Mouse (Mus musculus): Measurements from ENCODE around the gene Cacna2d1. TPM values are rescaled to one million over a fixed set of nuclear protein-coding genes. Genes with fewer than 3 reads are reported as not detected.

Gene Cacna2d1
- polyA plus RNA-seq, 1 experiment from 2014 or later: 44.3 TPM

- H3K9ac ChIP-seq: no peak overlapping the region
- H3K36me3 ChIP-seq: no peaks in the 10 kb centered on the region
- no peak overlapping the region for H3K4me3 ChIP-seq
- H3K4me1 ChIP-seq (replicated peaks): peaks cover 3% of the 10 kb centered on the region; the same call in 1 of the 2 replicates
- 50% methylated on average over 3 of the region's 3 CpGs for WGBS
- no peak overlapping the region for H3K27ac ChIP-seq (replicated peaks)
- no peaks in the 10 kb centered on the region for H3K9me3 ChIP-seq
- no peak for ATAC-seq (ENCODE audit: low read depth)
- H3K27me3 ChIP-seq: no peaks in the 10 kb centered on the region
- H3K4me2 ChIP-seq: no peak overlapping the region
These were observed 253.4 kb downstream of the Cacna2d1 start for GRCm38 (mm10) chr5:16187931-16188330.

GRCm38 (mm10) chr5:16189878-16190277, 255.4 kb downstream of the Cacna2d1 start:
- no peaks in the 10 kb centered on the region for H3K9me3 ChIP-seq
- peaks cover 3% of the 10 kb centered on the region; the same call in 1 of the 2 replicates for H3K4me1 ChIP-seq (replicated peaks)
- no peaks in the 10 kb centered on the region for H3K27me3 ChIP-seq
- no peak overlapping the region for H3K9ac ChIP-seq
- 70% methylated on average over 4 of the region's 4 CpGs for WGBS
- H3K36me3 ChIP-seq: no peaks in the 10 kb centered on the region
- H3K27ac ChIP-seq (replicated peaks): no peak overlapping the region
- no peak for ATAC-seq (ENCODE audit: low read depth)
- H3K4me3 ChIP-seq: no peak overlapping the region
- no peak overlapping the region for H3K4me2 ChIP-seq

- Histone ChIP-seq H3K4me2 (no peak overlapping the region), H3K9me3 (no peaks in the 10 kb centered on the region), H3K36me3 (no peaks in the 10 kb centered on the region), H3K4me3 (no peak overlapping the region), H3K27ac (replicated peaks) (no peak overlapping the region), H3K27me3 (no peaks in the 10 kb centered on the region), H3K9ac (no peak overlapping the region), H3K4me1 (replicated peaks) (no peaks in the 10 kb centered on the region)
- WGBS: 87% methylated on average over 3 of the region's 3 CpGs
- no peak for ATAC-seq (ENCODE audit: low read depth)
These were observed 256.7 kb downstream of the Cacna2d1 start for GRCm38 (mm10) chr5:16191165-16191564.

- Histone ChIP-seq H3K27ac (replicated peaks) (no peak overlapping the region), H3K4me3 (no peak overlapping the region), H3K9ac (no peak overlapping the region), H3K9me3 (no peaks in the 10 kb centered on the region), H3K4me2 (no peak overlapping the region), H3K4me1 (replicated peaks) (no peaks in the 10 kb centered on the region), H3K36me3 (no peaks in the 10 kb centered on the region), H3K27me3 (no peaks in the 10 kb centered on the region)
- peak; percentile 72; the same call in 1 of the 2 replicates for ATAC-seq (ENCODE audit: low read depth)
- 47% methylated on average over 2 of the region's 2 CpGs for WGBS
These were observed 265.3 kb downstream of the Cacna2d1 start for GRCm38 (mm10) chr5:16199816-16200215.

DNA sequence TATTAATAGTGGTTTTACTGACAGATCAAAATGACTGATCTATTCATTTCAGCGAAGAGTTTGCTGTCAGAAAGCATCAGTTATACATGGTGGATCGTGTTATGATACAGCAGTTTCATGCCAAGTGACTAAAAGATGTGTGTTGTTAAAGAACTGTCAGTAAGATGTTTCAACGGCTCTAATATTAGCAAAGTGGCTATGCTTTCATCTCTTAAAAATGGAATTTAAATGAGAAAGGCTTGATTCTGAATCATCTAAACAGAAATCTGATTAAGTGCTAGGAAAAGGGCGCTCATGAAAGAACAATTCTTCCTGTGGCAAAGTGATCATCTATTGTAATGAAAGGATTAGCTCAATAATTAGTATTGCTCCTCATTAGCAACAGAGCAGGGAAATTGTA, 287.5 kb downstream of the Cacna2d1 start:
- Histone ChIP-seq H3K4me2 (no peak overlapping the region), H3K4me1 (replicated peaks) (no peaks in the 10 kb centered on the region), H3K9me3 (no peaks in the 10 kb centered on the region), H3K9ac (no peak overlapping the region), H3K27me3 (no peaks in the 10 kb centered on the region), H3K36me3 (no peaks in the 10 kb centered on the region), H3K4me3 (no peak overlapping the region), H3K27ac (replicated peaks) (no peak overlapping the region)
- WGBS: 76% methylated on average over 4 of the region's 4 CpGs
- ATAC-seq (ENCODE audit: low read depth): no peak

DNA sequence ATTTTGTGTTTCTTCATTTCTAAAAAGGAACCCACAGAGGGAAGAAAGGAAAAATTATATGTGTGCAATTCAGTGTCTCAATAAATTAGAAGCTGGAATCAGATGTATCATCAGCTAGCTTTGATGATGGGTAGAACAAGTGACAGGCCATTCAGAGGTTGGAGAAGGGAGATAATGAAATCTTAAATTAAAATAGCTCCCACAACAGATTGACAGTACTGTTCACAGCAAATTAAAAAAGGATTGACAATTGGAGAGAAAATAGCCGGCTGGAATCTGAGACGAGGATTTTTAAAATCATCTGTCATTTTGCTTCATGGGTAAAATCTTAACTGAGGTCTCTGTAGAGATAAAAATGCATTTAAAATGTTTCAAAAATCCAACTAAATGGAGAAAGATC, 290.9 kb downstream of the Cacna2d1 start:
- Histone ChIP-seq H3K36me3 (no peaks in the 10 kb centered on the region), H3K4me2 (no peak overlapping the region), H3K27ac (replicated peaks) (no peak overlapping the region), H3K27me3 (no peaks in the 10 kb centered on the region), H3K9me3 (no peaks in the 10 kb centered on the region), H3K4me1 (replicated peaks) (no peaks in the 10 kb centered on the region), H3K9ac (no peak overlapping the region), H3K4me3 (no peak overlapping the region)
- ATAC-seq (ENCODE audit: low read depth): no peak
- 44% methylated on average over 2 of the region's 2 CpGs for WGBS

DNA sequence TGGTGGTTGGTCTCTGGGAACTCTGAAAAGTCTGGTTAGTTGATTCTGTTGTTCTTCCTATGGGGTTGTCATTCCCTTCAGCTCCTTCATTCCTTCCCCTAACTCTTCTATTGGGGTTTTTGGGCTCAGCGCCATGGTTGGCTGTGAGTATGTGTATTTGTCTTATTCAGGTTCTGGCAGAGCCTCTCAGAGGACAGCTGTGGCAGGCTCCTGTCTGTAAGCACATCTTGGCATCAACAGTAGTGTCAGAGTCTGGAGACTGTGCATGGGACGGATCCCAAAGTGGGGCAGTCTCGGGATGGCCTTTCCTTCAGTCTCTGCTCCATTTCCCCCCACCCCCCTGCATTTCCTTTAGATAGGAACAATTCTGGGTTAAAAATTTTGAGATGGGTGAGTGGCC, 294.9 kb downstream of the Cacna2d1 start:
- 0 out of 2 replicates have a peak, but pooled peaks have one; percentile 40 for ATAC-seq (ENCODE audit: low read depth)
- Histone ChIP-seq H3K27ac (replicated peaks) (no peak overlapping the region), H3K4me1 (replicated peaks) (peaks cover 7% of the 10 kb centered on the region; the same call in 1 of the 2 replicates), H3K4me3 (no peak overlapping the region), H3K4me2 (no peak overlapping the region), H3K27me3 (no peaks in the 10 kb centered on the region), H3K9ac (no peak overlapping the region), H3K9me3 (no peaks in the 10 kb centered on the region), H3K36me3 (no peaks in the 10 kb centered on the region)
- WGBS: 86% methylated on average over 3 of the region's 3 CpGs

DNA sequence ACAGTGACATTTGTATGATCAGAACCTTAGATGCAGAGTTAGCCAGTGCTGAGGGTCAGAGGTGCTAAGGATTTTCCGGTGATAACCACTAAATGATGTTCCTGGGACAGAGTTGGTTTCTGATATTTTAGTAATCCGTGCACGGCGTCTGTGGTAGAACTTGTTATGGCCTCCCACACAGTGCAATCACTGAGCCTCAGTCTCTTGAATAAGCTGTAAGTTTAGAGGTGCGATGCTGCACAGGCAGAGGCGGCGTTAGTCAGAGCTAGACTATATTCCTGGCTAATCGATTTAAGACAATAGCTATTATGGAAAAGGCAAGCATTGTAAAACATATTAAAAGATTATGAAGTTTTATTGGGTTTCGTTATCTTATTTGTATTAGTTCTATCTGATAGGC, 297.0 kb downstream of the Cacna2d1 start:
- Histone ChIP-seq H3K27me3 (no peaks in the 10 kb centered on the region), H3K27ac (replicated peaks) (no peak overlapping the region), H3K36me3 (no peaks in the 10 kb centered on the region), H3K4me1 (replicated peaks) (peaks cover 21% of the 10 kb centered on the region), H3K9ac (no peak overlapping the region), H3K4me3 (no peak overlapping the region), H3K9me3 (no peaks in the 10 kb centered on the region), H3K4me2 (no peak overlapping the region)
- ATAC-seq (ENCODE audit: low read depth): no peak
- 89% methylated on average over 9 of the region's 9 CpGs for WGBS

- Histone ChIP-seq H3K9ac (no peak overlapping the region), H3K36me3 (no peaks in the 10 kb centered on the region), H3K27me3 (no peaks in the 10 kb centered on the region), H3K27ac (replicated peaks) (peak overlapping the region; percentile 39; the same call in 1 of the 2 replicates), H3K4me2 (no peak overlapping the region), H3K4me1 (replicated peaks) (peaks cover 29% of the 10 kb centered on the region), H3K4me3 (no peak overlapping the region), H3K9me3 (no peaks in the 10 kb centered on the region)
- 47% methylated on average over 6 of the region's 6 CpGs for WGBS
- no peak for ATAC-seq (ENCODE audit: low read depth)
These were observed 300.4 kb downstream of the Cacna2d1 start for GRCm38 (mm10) chr5:16234891-16235290.

DNA sequence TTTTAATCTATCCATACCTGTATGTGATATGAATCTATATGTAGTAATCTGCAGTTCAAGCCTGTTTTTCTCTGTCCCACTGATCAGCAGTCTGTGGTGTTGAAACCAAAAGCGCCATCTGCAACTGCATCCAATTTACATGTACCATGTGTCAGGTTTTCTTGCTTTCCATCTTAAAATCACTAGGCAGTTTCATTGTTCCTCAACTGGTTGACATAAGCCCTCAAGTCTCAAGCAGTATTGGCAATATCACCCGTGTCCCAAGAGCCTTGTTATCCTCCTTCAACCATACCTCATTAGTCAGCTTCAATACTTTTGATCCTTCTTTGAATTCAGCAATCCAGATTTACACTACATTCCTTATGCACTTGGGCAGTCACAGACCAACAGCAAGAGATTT, 301.4 kb downstream of the Cacna2d1 start:
- Histone ChIP-seq H3K4me1 (replicated peaks) (peaks cover 29% of the 10 kb centered on the region), H3K4me3 (no peak overlapping the region), H3K27ac (replicated peaks) (peak overlapping the region; percentile 15; the same call in 1 of the 2 replicates), H3K27me3 (no peaks in the 10 kb centered on the region), H3K9me3 (no peaks in the 10 kb centered on the region), H3K4me2 (no peak overlapping the region), H3K36me3 (no peaks in the 10 kb centered on the region), H3K9ac (no peak overlapping the region)
- ATAC-seq (ENCODE audit: low read depth): no peak
- 78% methylated on average over 2 of the region's 2 CpGs for WGBS

GRCm38 (mm10) chr5:16236608-16237007, 302.1 kb downstream of the Cacna2d1 start:
- no peak for ATAC-seq (ENCODE audit: low read depth)
- Histone ChIP-seq H3K27ac (replicated peaks) (0 out of 2 replicates have a peak overlapping the region, but pooled peaks have one; percentile 23), H3K27me3 (no peaks in the 10 kb centered on the region), H3K36me3 (no peaks in the 10 kb centered on the region), H3K9me3 (no peaks in the 10 kb centered on the region), H3K9ac (no peak overlapping the region), H3K4me1 (replicated peaks) (peaks cover 29% of the 10 kb centered on the region), H3K4me3 (no peak overlapping the region), H3K4me2 (no peak overlapping the region)
- WGBS: 61% methylated on average over 4 of the region's 4 CpGs

DNA sequence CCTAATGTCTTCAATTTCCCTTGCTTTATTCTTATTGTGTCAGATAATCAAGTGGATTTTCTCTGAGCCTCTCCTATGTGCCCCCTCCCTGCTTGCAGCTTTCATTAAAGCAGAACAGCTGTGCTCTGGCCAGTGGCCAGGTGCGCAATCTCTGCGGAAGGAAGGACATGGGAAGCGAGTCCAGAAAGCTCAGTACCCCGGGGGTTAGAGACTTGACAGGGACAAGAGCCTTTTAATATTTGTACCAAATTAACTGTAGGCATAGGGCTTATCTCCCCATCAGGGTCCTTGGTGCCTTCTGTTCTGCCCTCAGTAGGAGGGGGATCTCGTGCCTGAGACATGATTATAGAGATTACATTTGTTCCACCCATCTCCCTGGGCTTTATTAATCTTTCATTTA, 303.5 kb downstream of the Cacna2d1 start:
- WGBS: 30% methylated on average over 5 of the region's 5 CpGs
- Histone ChIP-seq H3K4me1 (replicated peaks) (peaks cover 29% of the 10 kb centered on the region), H3K27ac (replicated peaks) (0 out of 2 replicates have a peak overlapping the region, but pooled peaks have one; percentile 35), H3K4me2 (no peak overlapping the region), H3K4me3 (no peak overlapping the region), H3K9me3 (no peaks in the 10 kb centered on the region), H3K27me3 (no peaks in the 10 kb centered on the region), H3K9ac (no peak overlapping the region), H3K36me3 (no peaks in the 10 kb centered on the region)
- ATAC-seq (ENCODE audit: low read depth): peak; percentile 76

- no peak overlapping the region for H3K27ac ChIP-seq (replicated peaks)
- H3K27me3 ChIP-seq: no peaks in the 10 kb centered on the region
- H3K4me2 ChIP-seq: no peak overlapping the region
- 59% methylated on average over 3 of the region's 3 CpGs for WGBS
- no peaks in the 10 kb centered on the region for H3K9me3 ChIP-seq
- no peak overlapping the region for H3K9ac ChIP-seq
- H3K36me3 ChIP-seq: no peaks in the 10 kb centered on the region
- ATAC-seq (ENCODE audit: low read depth): no peak
- H3K4me1 ChIP-seq (replicated peaks): peaks cover 14% of the 10 kb centered on the region
- no peak overlapping the region for H3K4me3 ChIP-seq
These were observed 305.8 kb downstream of the Cacna2d1 start for GRCm38 (mm10) chr5:16240255-16240654.

Data from neural tube, embryonic 13.5 days (tissue).